Mouse (Mus musculus) lung, adult 2 months (tissue): ENCODE measurements around the gene Six1. TPM values are rescaled to one million over a fixed set of nuclear protein-coding genes. Genes with fewer than 3 reads are reported as not detected.
"Not testable (repeated sequence)": the region's sequence is repeated elsewhere in the genome, so short reads cannot be mapped to it uniquely, and the experiment has no call there.

ENCODE experiments used
- DNase-seq: peaks from one replicate; pipeline ENCODE4 v3.0.0; 2022
- H3K4me1 ChIP-seq: fragments of 200-500 bp; 2 replicates; pipeline ENCODE4 v1.6.1; 2011; ENCODE audit warnings: low read length; ENCODE audit not compliant: control insufficient read depth, insufficient read depth
- H3K4me3 ChIP-seq: fragments of 200-500 bp; replicated peaks from 2 replicates; pipeline ENCODE3; 2011; ENCODE audit warnings: low read depth, mild to moderate bottlenecking, control low read depth, low read length; ENCODE audit errors: extremely low read depth
- CTCF ChIP-seq: fragments of 200-500 bp; IDR thresholded peaks from 2 replicates; pipeline ENCODE4 v1.5.1; 2011; ENCODE audit warnings: mild to moderate bottlenecking, low read length, control low read depth; ENCODE audit not compliant: insufficient read depth
- POLR2A ChIP-seq: fragments of 200-500 bp; IDR thresholded peaks from 2 replicates; pipeline ENCODE4 v1.6.1; 2011; ENCODE audit warnings: low read depth, mild to moderate bottlenecking, control low read depth, low read length, borderline replicate concordance; ENCODE audit errors: extremely low read depth
- WGBS: fragments of 180-500 bp; shearing (Covaris S2); methylation state at CpG from one replicate; pipeline ENCODE4 v1.1.7; 2018; 5-methylcytosine and 5-hydroxymethylcytosine counted together
- polyA plus RNA-seq: library from polyadenylated mRNA; depleted of rRNA; stranded (reverse); fragments of >200 nt; gene quantifications from 2 replicates; pipeline ENCODE4 v1.2.3, GENCODE M21; 2012

Six1 gene
- polyA plus RNA-seq, 1 experiment: 3.6 TPM

- WGBS: 56% methylated on average over 4 of the region's 4 CpGs
- TF ChIP-seq CTCF (no peak), POLR2A (no peak)
- DNase-seq: no peak
- Histone ChIP-seq H3K4me1 (no peaks in the 10 kb centered on the region; the same call in 1 of the 2 replicates), H3K4me3 (no peak overlapping the region)
These were observed 30.1 kb upstream of the Six1 start for GRCm38 (mm10) chr12:73083773-73084172.

DNA sequence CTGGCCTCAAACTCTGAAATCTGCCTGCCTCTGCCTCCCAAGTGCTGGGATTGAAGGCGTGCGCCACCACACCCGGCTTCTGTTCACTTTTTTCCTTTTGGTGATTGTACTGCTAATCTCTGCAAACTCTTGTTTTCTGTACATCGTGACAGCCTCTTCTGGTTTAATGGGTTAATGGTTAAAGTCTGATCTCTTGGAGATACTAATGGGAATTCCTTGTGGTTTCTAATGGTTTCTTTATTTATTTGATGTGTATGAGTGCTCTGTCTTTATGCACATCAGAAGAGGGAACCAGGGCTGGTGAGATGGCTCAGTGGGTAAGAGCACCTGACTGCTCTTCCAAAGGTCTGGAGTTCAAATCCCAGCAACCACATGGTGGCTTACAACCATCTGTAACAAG lies 28.1 kb upstream of the Six1 start:
- not testable (repeated sequence) for DNase-seq, H3K4me1 ChIP-seq, H3K4me3 ChIP-seq
- 94% methylated on average over 4 of the region's 4 CpGs for WGBS

- TF ChIP-seq CTCF (no peak), POLR2A (no peak)
- no peak for DNase-seq
- WGBS: 41% methylated on average over 9 of the region's 9 CpGs
These were observed 7.2 kb upstream of the Six1 start for GRCm38 (mm10) chr12:73060805-73061410.

GRCm38 (mm10) chr12:73057492-73057891 lies 3.8 kb upstream of the Six1 start:
- WGBS: 85% methylated on average over 6 of the region's 6 CpGs
- no peaks in the 10 kb centered on the region for H3K4me1 ChIP-seq
- no peak for TF ChIP-seq POLR2A
- no peak for TF ChIP-seq CTCF
- no peak for DNase-seq
- no peak overlapping the region for H3K4me3 ChIP-seq

More at GRCm38 (mm10) chr12:73060805-73061410, 7.2 kb upstream of the Six1 start:
- Histone ChIP-seq H3K4me3 (no peak overlapping the region), H3K4me1 (no peaks in the 10 kb centered on the region)

DNA sequence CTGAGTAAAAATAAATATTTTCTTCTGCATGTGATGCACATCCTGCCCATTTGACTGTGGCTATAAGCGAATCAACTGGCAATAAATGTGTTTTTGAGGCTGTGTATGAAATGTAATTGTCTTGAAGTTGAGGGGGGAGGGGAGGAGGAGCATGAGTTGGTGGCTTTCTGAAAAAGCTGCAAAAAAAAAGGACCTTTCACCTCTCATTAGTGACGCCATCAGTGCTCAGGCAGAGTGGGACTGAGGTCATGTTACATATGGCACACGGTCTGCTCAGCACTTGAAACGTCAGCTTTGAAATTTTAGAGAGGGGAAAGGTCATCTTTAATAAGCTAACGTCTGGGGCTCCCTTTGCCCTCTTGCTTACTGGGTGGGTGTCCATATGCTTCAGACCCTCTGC lies 1.8 kb upstream of the Six1 start:
- DNase-seq: no peak
- TF ChIP-seq POLR2A (no peak), CTCF (no peak)
- Histone ChIP-seq H3K4me3 (no peak overlapping the region), H3K4me1 (no peaks in the 10 kb centered on the region)
- WGBS: 22% methylated on average over 5 of the region's 5 CpGs

- WGBS: 46% methylated on average over 15 of the region's 15 CpGs
- no peak for TF ChIP-seq CTCF
- no peak for TF ChIP-seq POLR2A
- H3K4me1 ChIP-seq: no peaks in the 10 kb centered on the region
- no peak overlapping the region for H3K4me3 ChIP-seq
- DNase-seq: no peak
These were observed 994 bp upstream of the Six1 start for GRCm38 (mm10) chr12:73054576-73055185.

DNA sequence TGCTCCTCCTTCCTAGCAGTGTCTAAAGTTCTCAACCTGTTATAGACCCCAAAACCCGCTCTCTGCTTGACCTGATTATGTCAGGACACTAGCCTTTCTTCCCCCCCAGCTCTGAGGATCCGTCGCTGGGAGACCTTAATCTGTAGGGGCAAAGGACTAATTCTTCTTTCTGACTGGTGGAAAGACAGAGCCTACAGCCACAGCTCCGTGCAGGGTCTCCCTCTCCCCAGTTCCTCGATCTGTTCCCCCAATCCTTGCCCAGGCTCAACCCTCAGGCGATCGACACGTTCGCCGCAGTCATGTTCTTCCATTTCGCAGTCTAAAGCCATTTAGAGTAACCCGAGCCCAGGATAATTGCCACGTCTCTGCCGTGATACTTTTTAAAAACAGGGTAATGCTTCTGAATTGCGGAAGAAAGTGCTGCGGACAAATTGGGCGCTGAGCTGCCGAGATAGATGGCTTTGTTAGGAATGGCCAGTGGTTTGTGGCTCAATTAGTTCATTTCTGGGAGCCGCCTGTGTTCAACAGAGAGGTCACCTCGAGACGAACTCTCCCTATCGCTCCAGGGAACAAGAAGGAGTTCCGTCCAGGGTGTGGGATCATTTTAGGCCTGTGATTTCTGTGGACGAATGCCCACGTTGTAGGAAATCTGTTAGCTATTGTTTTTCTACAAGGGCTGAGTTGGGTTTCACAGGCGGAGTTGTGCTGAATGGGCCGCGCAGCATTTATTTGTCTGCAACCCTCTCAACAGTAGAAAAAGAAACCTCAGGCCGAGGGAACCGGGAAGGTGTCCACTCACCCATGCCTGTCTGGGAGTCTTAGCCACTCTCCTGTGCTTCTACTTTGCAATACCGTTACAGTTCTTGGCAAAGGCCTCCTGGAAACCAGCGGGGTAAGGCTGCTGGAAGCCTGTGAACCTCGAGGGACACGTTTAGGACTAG lies 766 bp downstream of the Six1 start:
- WGBS: 28% methylated on average over 34 of the region's 34 CpGs
- H3K4me3 ChIP-seq: peak overlapping the region; percentile 4
- no peaks in the 10 kb centered on the region for H3K4me1 ChIP-seq
- TF ChIP-seq POLR2A (no peak), CTCF (no peak)
- no peak for DNase-seq

DNA sequence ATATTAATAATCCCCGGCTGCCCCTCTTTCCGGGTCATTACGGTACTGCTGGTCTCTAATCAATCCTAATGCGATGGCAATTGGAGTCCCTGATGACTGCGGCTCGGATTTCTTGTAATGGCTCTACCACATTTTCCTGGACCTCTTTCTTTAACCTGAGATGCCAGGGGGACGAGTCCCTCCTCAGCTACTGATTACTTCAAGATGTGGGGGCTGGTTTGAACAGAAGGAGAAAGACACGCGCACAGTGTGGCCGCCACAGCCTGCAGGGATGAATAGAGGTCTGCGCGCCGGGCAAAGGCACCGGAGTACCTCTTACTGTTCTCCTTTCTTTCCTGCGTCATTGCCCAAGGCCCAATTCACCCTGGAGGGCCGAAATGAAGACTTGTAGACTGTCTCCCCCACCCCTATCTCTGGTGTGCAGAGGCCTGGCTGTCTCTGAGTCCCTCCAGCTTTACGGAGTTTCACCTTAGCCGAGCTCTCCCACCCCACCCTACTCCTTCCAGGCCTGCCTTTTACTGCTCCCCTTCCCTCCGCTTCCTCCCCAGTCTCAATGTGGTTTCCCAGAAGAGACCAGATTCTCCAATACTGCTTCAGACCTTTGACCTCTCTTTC lies 1.5 kb downstream of the Six1 start:
- WGBS: 24% methylated on average over 19 of the region's 19 CpGs
- no peak for DNase-seq
- Histone ChIP-seq H3K4me3 (no peak overlapping the region), H3K4me1 (no peaks in the 10 kb centered on the region)
- TF ChIP-seq CTCF (no peak), POLR2A (no peak)

DNA sequence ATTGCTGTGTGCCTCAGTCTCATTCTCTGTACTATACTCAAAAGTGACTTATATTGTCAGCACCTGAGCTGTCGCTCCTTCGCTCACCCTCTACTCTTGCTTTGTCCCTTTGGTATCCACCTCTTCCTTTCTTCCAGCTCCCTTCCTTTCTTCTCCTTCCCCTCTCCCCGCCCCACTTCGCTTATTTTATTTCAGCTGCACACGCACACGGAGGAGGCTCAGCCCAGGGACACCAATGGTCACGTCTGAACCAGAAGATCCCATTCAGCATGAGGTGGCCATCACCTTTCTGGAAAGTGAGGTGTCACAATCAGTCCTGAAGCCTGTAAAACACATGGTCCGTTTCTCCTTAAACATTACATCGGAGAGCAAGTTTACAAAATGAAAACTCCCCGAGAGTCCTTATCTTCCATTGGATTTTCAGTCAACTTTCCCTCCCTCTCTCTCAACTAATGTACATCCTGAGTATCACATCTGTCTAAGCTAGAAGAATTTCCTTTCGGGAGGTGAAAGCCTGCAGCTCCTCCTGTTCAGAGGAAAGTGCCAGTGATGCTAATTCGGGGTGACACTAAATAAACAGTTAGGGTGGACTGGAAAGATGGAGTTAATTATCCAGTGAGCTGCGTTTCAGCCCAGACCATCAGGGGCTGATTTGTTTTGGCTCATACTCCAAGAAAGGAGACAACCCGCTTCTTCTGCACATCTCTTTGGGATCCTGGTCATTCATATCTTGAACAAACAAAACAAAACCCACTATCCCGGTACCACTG lies 2.7 kb downstream of the Six1 start:
- Histone ChIP-seq H3K4me1 (peaks cover 4% of the 10 kb centered on the region; the same call in 1 of the 2 replicates), H3K4me3 (no peak overlapping the region)
- no peak for DNase-seq
- WGBS: 9% methylated on average over 15 of the region's 15 CpGs
- no peak for TF ChIP-seq POLR2A
- no peak for TF ChIP-seq CTCF
